Mouse (Mus musculus) stomach, embryonic 14.5 days (tissue): Measurements from ENCODE around the gene Ptprm. TPM values are rescaled to one million over a fixed set of nuclear protein-coding genes. Genes with fewer than 3 reads are reported as not detected.

Experiments
- ATAC-seq: fragments of 200-750 bp; cut with Nextera tagmentation; 2 replicates; pipeline ENCODE4 v1.8.0; 2017; ENCODE audit warnings: low read depth, moderate TSS enrichment; ENCODE audit not compliant: insufficient number of reproducible peaks, insufficient read depth, low FRiP score
- H3K27ac ChIP-seq: fragments of 300-500 bp; sonication (generic); 2 replicates; pipeline ENCODE4 v1.5.1; 2014; ENCODE audit warnings: mild to moderate bottlenecking, low read length, moderate library complexity, mixed read lengths
- H3K27me3 ChIP-seq: fragments of 300-500 bp; sonication (generic); 2 replicates; pipeline ENCODE4 v1.6.1; 2014; ENCODE audit warnings: low read length, control low read depth, mixed read lengths; ENCODE audit not compliant: control insufficient read depth, insufficient read depth
- H3K36me3 ChIP-seq: fragments of 300-500 bp; sonication (generic); 2 replicates; pipeline ENCODE4 v1.6.1; 2014; ENCODE audit warnings: mild to moderate bottlenecking, control low read depth, low read length, moderate library complexity, mixed read lengths; ENCODE audit not compliant: control insufficient read depth, insufficient read depth
- H3K4me1 ChIP-seq: fragments of 300-500 bp; sonication (generic); 2 replicates; pipeline ENCODE4 v1.6.1; 2014; ENCODE audit warnings: low read length, control low read depth, mixed read lengths; ENCODE audit not compliant: control insufficient read depth, insufficient read depth
- H3K4me2 ChIP-seq: fragments of 300-500 bp; sonication (generic); replicated peaks from 2 replicates; pipeline ENCODE4 v1.6.1; 2014; ENCODE audit warnings: low read depth, low read length, control low read depth
- H3K4me3 ChIP-seq: fragments of 300-500 bp; sonication (generic); 2 replicates; pipeline ENCODE4 v1.5.1; 2014; ENCODE audit warnings: low read depth, low read length, control low read depth
- H3K9ac ChIP-seq: fragments of 300-500 bp; sonication (generic); replicated peaks from 2 replicates; pipeline ENCODE4 v1.6.1; 2014; ENCODE audit warnings: low read depth, mild to moderate bottlenecking, control low read depth, low read length, moderate library complexity, mixed read lengths
- H3K9me3 ChIP-seq: fragments of 300-500 bp; sonication (generic); 2 replicates; pipeline ENCODE4 v1.6.1; 2016; ENCODE audit warnings: low read depth, low read length, control low read depth; ENCODE audit not compliant: control insufficient read depth
- WGBS: fragments of 180-500 bp; shearing (Covaris S2); extraction: QIAGEN DNeasy Blood & Tissue Kit; methylation state at CpG from one replicate; pipeline ENCODE4 v1.1.7; 2014; 5-methylcytosine and 5-hydroxymethylcytosine counted together
- polyA plus RNA-seq: library from polyadenylated mRNA; unstranded; fragments of >200 nt; fragmentation: Nextera tagmentation; extraction: Ambion mirVana; gene quantifications from 2 replicates; pipeline ENCODE4 v1.2.1, GENCODE M21; 2014

Ptprm gene
- polyA plus RNA-seq, 1 experiment from 2014 or later = 17.7 TPM

- no peak overlapping the region for H3K27ac ChIP-seq
- no peaks in the 10 kb centered on the region for H3K9me3 ChIP-seq
- H3K4me2 ChIP-seq = no peak overlapping the region
- no peaks in the 10 kb centered on the region for H3K36me3 ChIP-seq
- WGBS = 79% methylated on average over 5 of the region's 5 CpGs
- H3K4me3 ChIP-seq = no peak overlapping the region
- H3K9ac ChIP-seq = no peak overlapping the region
- H3K4me1 ChIP-seq = no peaks in the 10 kb centered on the region
- no peak for ATAC-seq
- no peaks in the 10 kb centered on the region for H3K27me3 ChIP-seq
Observed at GRCm38 (mm10) chr17:66976490-66976889, 377.8 kb downstream of the Ptprm start.

- no peaks in the 10 kb centered on the region for H3K4me1 ChIP-seq
- no peaks in the 10 kb centered on the region for H3K27me3 ChIP-seq
- H3K9me3 ChIP-seq = no peaks in the 10 kb centered on the region
- H3K4me3 ChIP-seq = no peak overlapping the region
- WGBS = 62% methylated on average over 3 of the region's 3 CpGs
- no peak for ATAC-seq
- no peak overlapping the region for H3K9ac ChIP-seq
- H3K27ac ChIP-seq = no peak overlapping the region
- H3K36me3 ChIP-seq = no peaks in the 10 kb centered on the region
- no peak overlapping the region for H3K4me2 ChIP-seq
Observed at GRCm38 (mm10) chr17:66972976-66973375, 381.3 kb downstream of the Ptprm start.

DNA sequence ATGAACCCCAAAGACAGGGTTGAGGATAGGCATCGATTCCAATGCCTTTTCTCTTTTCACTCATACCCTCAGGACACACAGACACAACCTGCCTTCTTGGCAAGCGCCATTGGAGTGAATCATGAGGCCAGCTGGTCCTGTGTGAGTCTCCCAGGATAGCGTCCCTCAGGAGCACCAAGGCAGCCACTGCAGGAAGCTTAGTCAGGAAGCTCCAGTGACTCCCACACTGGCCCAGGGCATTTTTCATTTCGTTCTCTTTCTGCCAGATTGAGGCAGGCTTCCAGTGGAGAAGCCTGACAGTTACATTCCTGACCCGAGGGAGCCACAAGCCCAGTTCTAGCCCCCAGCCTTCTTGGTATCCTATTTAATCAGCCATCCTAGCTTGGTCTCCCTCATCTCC, 393.3 kb downstream of the Ptprm start:
- no peaks in the 10 kb centered on the region for H3K4me1 ChIP-seq
- H3K9me3 ChIP-seq = no peaks in the 10 kb centered on the region
- ATAC-seq = no peak
- H3K4me2 ChIP-seq = no peak overlapping the region
- 64% methylated on average over 5 of the region's 5 CpGs for WGBS
- H3K36me3 ChIP-seq = no peaks in the 10 kb centered on the region
- H3K27me3 ChIP-seq = no peaks in the 10 kb centered on the region
- H3K4me3 ChIP-seq = no peak overlapping the region
- no peak overlapping the region for H3K9ac ChIP-seq
- no peak overlapping the region for H3K27ac ChIP-seq

GRCm38 (mm10) chr17:66960557-66960956, 393.7 kb downstream of the Ptprm start:
- no peaks in the 10 kb centered on the region for H3K27me3 ChIP-seq
- 86% methylated on average over 6 of the region's 6 CpGs for WGBS
- no peak overlapping the region for H3K9ac ChIP-seq
- no peaks in the 10 kb centered on the region for H3K36me3 ChIP-seq
- no peak overlapping the region for H3K4me2 ChIP-seq
- no peak overlapping the region for H3K27ac ChIP-seq
- no peaks in the 10 kb centered on the region for H3K4me1 ChIP-seq
- H3K9me3 ChIP-seq = no peaks in the 10 kb centered on the region
- H3K4me3 ChIP-seq = no peak overlapping the region
- no peak for ATAC-seq

- H3K9me3 ChIP-seq = no peaks in the 10 kb centered on the region
- H3K4me1 ChIP-seq = no peaks in the 10 kb centered on the region
- no peak for ATAC-seq
- no peak overlapping the region for H3K4me2 ChIP-seq
- H3K27me3 ChIP-seq = no peaks in the 10 kb centered on the region
- no peak overlapping the region for H3K4me3 ChIP-seq
- H3K27ac ChIP-seq = no peak overlapping the region
- H3K36me3 ChIP-seq = no peaks in the 10 kb centered on the region
- H3K9ac ChIP-seq = no peak overlapping the region
- WGBS = 95% methylated on average over 2 of the region's 2 CpGs
Observed at GRCm38 (mm10) chr17:66959815-66960214, 394.4 kb downstream of the Ptprm start.

DNA sequence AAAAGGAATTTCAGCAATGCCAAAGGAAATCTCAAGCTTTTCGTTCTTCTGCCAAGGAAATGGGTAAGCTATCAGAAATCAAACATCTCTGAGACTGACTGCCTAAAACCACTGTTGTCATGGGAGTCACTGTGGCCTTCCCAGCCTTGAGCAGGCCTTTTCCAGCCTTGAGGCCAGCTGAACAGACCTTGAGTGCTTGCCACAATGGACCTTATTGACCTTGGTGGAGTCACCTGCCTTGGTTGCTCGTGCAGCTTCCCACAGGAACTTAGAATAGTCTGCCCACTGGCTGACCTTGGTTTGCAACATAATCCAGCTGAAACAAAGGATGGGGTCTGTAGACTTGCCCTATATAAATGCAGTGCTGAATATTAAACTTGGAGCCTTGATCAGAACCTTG, 395.5 kb downstream of the Ptprm start:
- H3K9me3 ChIP-seq = no peaks in the 10 kb centered on the region
- no peaks in the 10 kb centered on the region for H3K36me3 ChIP-seq
- H3K9ac ChIP-seq = no peak overlapping the region
- ATAC-seq = no peak
- H3K4me2 ChIP-seq = no peak overlapping the region
- H3K27me3 ChIP-seq = no peaks in the 10 kb centered on the region
- WGBS = 68% methylated on average over 2 of the region's 2 CpGs
- no peak overlapping the region for H3K4me3 ChIP-seq
- no peaks in the 10 kb centered on the region for H3K4me1 ChIP-seq
- H3K27ac ChIP-seq = no peak overlapping the region

DNA sequence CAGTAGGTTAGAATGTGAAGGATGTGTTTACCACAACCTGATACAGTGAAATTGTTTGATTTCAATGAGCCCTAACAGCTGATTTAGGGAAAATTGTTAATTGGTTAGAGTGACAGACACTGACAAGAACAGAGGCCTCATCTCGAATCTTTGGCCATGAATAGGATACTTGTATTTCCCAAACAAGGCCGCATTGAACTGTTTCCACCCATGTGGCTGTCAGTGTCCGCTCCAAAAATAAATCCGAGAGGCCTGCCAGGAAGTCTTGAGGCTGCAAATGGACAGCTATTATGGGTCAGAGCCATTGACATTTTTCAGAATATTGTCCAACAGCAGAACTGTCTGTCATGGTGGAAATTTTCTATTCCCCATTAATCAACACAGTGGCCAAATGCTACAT, 409.8 kb downstream of the Ptprm start:
- 86% methylated on average over 4 of the region's 4 CpGs for WGBS
- H3K36me3 ChIP-seq = no peaks in the 10 kb centered on the region
- H3K4me2 ChIP-seq = no peak overlapping the region
- H3K27ac ChIP-seq = no peak overlapping the region
- H3K4me3 ChIP-seq = no peak overlapping the region
- H3K27me3 ChIP-seq = no peaks in the 10 kb centered on the region
- no peaks in the 10 kb centered on the region for H3K9me3 ChIP-seq
- no peak for ATAC-seq
- H3K9ac ChIP-seq = no peak overlapping the region
- no peaks in the 10 kb centered on the region for H3K4me1 ChIP-seq

GRCm38 (mm10) chr17:66943539-66943938, 410.7 kb downstream of the Ptprm start:
- H3K4me1 ChIP-seq = no peaks in the 10 kb centered on the region
- no peaks in the 10 kb centered on the region for H3K27me3 ChIP-seq
- no peaks in the 10 kb centered on the region for H3K9me3 ChIP-seq
- WGBS = 90% methylated on average over 9 of the region's 9 CpGs
- no peaks in the 10 kb centered on the region for H3K36me3 ChIP-seq
- no peak overlapping the region for H3K9ac ChIP-seq
- ATAC-seq = no peak
- H3K27ac ChIP-seq = no peak overlapping the region
- H3K4me2 ChIP-seq = no peak overlapping the region
- no peak overlapping the region for H3K4me3 ChIP-seq

GRCm38 (mm10) chr17:66925611-66926010, 428.6 kb downstream of the Ptprm start:
- no peak for ATAC-seq
- Histone ChIP-seq H3K4me2 (no peak overlapping the region), H3K36me3 (no peaks in the 10 kb centered on the region), H3K4me1 (no peaks in the 10 kb centered on the region), H3K27ac (no peak overlapping the region), H3K9ac (no peak overlapping the region), H3K4me3 (no peak overlapping the region), H3K27me3 (no peaks in the 10 kb centered on the region), H3K9me3 (no peaks in the 10 kb centered on the region)
- 87% methylated on average over 5 of the region's 5 CpGs for WGBS
